Mouse (Mus musculus): ENCODE measurements around the gene Prrx1.

Gene Prrx1

GRCm38 (mm10) chr1:163355626-163356156, 42.2 kb upstream of the Prrx1 start:
- no peaks in the 10 kb centered on the region for H3K27me3 ChIP-seq (ENCODE audit: insufficient read depth, low read length)
- H3K9me3 ChIP-seq (ENCODE audit: low read length): no peaks in the 10 kb centered on the region
- H3K4me3 ChIP-seq (replicated peaks; ENCODE audit: low read length): no peak overlapping the region
- H3K36me3 ChIP-seq (ENCODE audit: insufficient read depth, low read length): no peaks in the 10 kb centered on the region
- H3K4me1 ChIP-seq (replicated peaks; ENCODE audit: low read depth, low read length): no peaks in the 10 kb centered on the region
- TF ChIP-seq NANOG (IDR thresholded peaks at IDR 0.05; ENCODE audit: borderline replicate concordance, low read length): no peak
- TF ChIP-seq POU5F1 (IDR thresholded peaks at IDR 0.05; ENCODE audit: borderline replicate concordance, low read length): no peak
- no peak for TF ChIP-seq CTCF (conservative IDR thresholded peaks at IDR 0.05; ENCODE audit: low read length)

GRCm38 (mm10) chr1:163350988-163351387, 37.5 kb upstream of the Prrx1 start:
- Histone ChIP-seq H3K9me3 (ENCODE audit: low read length) (no peaks in the 10 kb centered on the region), H3K36me3 (ENCODE audit: insufficient read depth, low read length) (no peaks in the 10 kb centered on the region), H3K4me3 (replicated peaks; ENCODE audit: low read length) (no peak overlapping the region), H3K4me1 (replicated peaks; ENCODE audit: low read depth, low read length) (no peaks in the 10 kb centered on the region), H3K27me3 (ENCODE audit: insufficient read depth, low read length) (no peaks in the 10 kb centered on the region)
- TF ChIP-seq CTCF (conservative IDR thresholded peaks at IDR 0.05; ENCODE audit: low read length) (no peak), POU5F1 (IDR thresholded peaks at IDR 0.05; ENCODE audit: borderline replicate concordance, low read length) (no peak), NANOG (IDR thresholded peaks at IDR 0.05; ENCODE audit: borderline replicate concordance, low read length) (no peak)

GRCm38 (mm10) chr1:163345541-163345940, 32.0 kb upstream of the Prrx1 start:
- no peak for TF ChIP-seq CTCF (conservative IDR thresholded peaks at IDR 0.05; ENCODE audit: low read length)
- no peak for TF ChIP-seq NANOG (IDR thresholded peaks at IDR 0.05; ENCODE audit: borderline replicate concordance, low read length)
- no peak for TF ChIP-seq POU5F1 (IDR thresholded peaks at IDR 0.05; ENCODE audit: borderline replicate concordance, low read length)
- no peak overlapping the region for H3K4me3 ChIP-seq (replicated peaks; ENCODE audit: low read length)
- H3K27me3 ChIP-seq (ENCODE audit: insufficient read depth, low read length): no peaks in the 10 kb centered on the region
- no peaks in the 10 kb centered on the region for H3K4me1 ChIP-seq (replicated peaks; ENCODE audit: low read depth, low read length)
- no peaks in the 10 kb centered on the region for H3K9me3 ChIP-seq (ENCODE audit: low read length)
- H3K36me3 ChIP-seq (ENCODE audit: insufficient read depth, low read length): no peaks in the 10 kb centered on the region

GRCm38 (mm10) chr1:163344931-163345330, 31.4 kb upstream of the Prrx1 start:
- H3K4me1 ChIP-seq (replicated peaks; ENCODE audit: low read depth, low read length): no peaks in the 10 kb centered on the region
- no peaks in the 10 kb centered on the region for H3K36me3 ChIP-seq (ENCODE audit: insufficient read depth, low read length)
- no peaks in the 10 kb centered on the region for H3K27me3 ChIP-seq (ENCODE audit: insufficient read depth, low read length)
- H3K4me3 ChIP-seq (replicated peaks; ENCODE audit: low read length): no peak overlapping the region
- TF ChIP-seq NANOG (IDR thresholded peaks at IDR 0.05; ENCODE audit: borderline replicate concordance, low read length) (no peak), CTCF (conservative IDR thresholded peaks at IDR 0.05; ENCODE audit: low read length) (peak; percentile 66)
- H3K9me3 ChIP-seq (ENCODE audit: low read length): no peaks in the 10 kb centered on the region

GRCm38 (mm10) chr1:163339219-163339561, 25.7 kb upstream of the Prrx1 start:
- Histone ChIP-seq H3K9me3 (ENCODE audit: low read length) (no peaks in the 10 kb centered on the region), H3K4me1 (replicated peaks; ENCODE audit: low read depth, low read length) (no peaks in the 10 kb centered on the region), H3K4me3 (replicated peaks; ENCODE audit: low read length) (no peak overlapping the region), H3K36me3 (ENCODE audit: insufficient read depth, low read length) (no peaks in the 10 kb centered on the region), H3K27me3 (ENCODE audit: insufficient read depth, low read length) (no peaks in the 10 kb centered on the region)
- TF ChIP-seq CTCF (conservative IDR thresholded peaks at IDR 0.05; ENCODE audit: low read length) (no peak), NANOG (IDR thresholded peaks at IDR 0.05; ENCODE audit: borderline replicate concordance, low read length) (no peak), POU5F1 (IDR thresholded peaks at IDR 0.05; ENCODE audit: borderline replicate concordance, low read length) (no peak)

GRCm38 (mm10) chr1:163338525-163339218, 25.2 kb upstream of the Prrx1 start:
- Histone ChIP-seq H3K9me3 (ENCODE audit: low read length) (no peaks in the 10 kb centered on the region), H3K4me3 (replicated peaks; ENCODE audit: low read length) (no peak overlapping the region), H3K36me3 (ENCODE audit: insufficient read depth, low read length) (no peaks in the 10 kb centered on the region), H3K27me3 (ENCODE audit: insufficient read depth, low read length) (no peaks in the 10 kb centered on the region), H3K4me1 (replicated peaks; ENCODE audit: low read depth, low read length) (no peaks in the 10 kb centered on the region)
- no peak for TF ChIP-seq CTCF (conservative IDR thresholded peaks at IDR 0.05; ENCODE audit: low read length)
- no peak for TF ChIP-seq POU5F1 (IDR thresholded peaks at IDR 0.05; ENCODE audit: borderline replicate concordance, low read length)
- no peak for TF ChIP-seq NANOG (IDR thresholded peaks at IDR 0.05; ENCODE audit: borderline replicate concordance, low read length)

GRCm38 (mm10) chr1:163337821-163338220, 24.3 kb upstream of the Prrx1 start:
- H3K4me1 ChIP-seq (replicated peaks; ENCODE audit: low read depth, low read length): no peaks in the 10 kb centered on the region
- no peak overlapping the region for H3K4me3 ChIP-seq (replicated peaks; ENCODE audit: low read length)
- no peak for TF ChIP-seq CTCF (conservative IDR thresholded peaks at IDR 0.05; ENCODE audit: low read length)
- no peak for TF ChIP-seq POU5F1 (IDR thresholded peaks at IDR 0.05; ENCODE audit: borderline replicate concordance, low read length)
- TF ChIP-seq NANOG (IDR thresholded peaks at IDR 0.05; ENCODE audit: borderline replicate concordance, low read length): no peak
- H3K27me3 ChIP-seq (ENCODE audit: insufficient read depth, low read length): no peaks in the 10 kb centered on the region
- H3K9me3 ChIP-seq (ENCODE audit: low read length): no peaks in the 10 kb centered on the region
- H3K36me3 ChIP-seq (ENCODE audit: insufficient read depth, low read length): no peaks in the 10 kb centered on the region

GRCm38 (mm10) chr1:163327279-163327678, 13.8 kb upstream of the Prrx1 start:
- TF ChIP-seq NANOG (IDR thresholded peaks at IDR 0.05; ENCODE audit: borderline replicate concordance, low read length) (no peak), CTCF (conservative IDR thresholded peaks at IDR 0.05; ENCODE audit: low read length) (no peak), POU5F1 (IDR thresholded peaks at IDR 0.05; ENCODE audit: borderline replicate concordance, low read length) (no peak)
- no peaks in the 10 kb centered on the region for H3K36me3 ChIP-seq (ENCODE audit: insufficient read depth, low read length)
- no peak overlapping the region for H3K4me3 ChIP-seq (replicated peaks; ENCODE audit: low read length)
- no peaks in the 10 kb centered on the region for H3K9me3 ChIP-seq (ENCODE audit: low read length)
- no peaks in the 10 kb centered on the region for H3K4me1 ChIP-seq (replicated peaks; ENCODE audit: low read depth, low read length)
- no peaks in the 10 kb centered on the region for H3K27me3 ChIP-seq (ENCODE audit: insufficient read depth, low read length)

Data from E14TG2a.4 (cell line).